Mouse (Mus musculus): ENCODE measurements around the gene Ttyh3. TPM values are rescaled to one million over a fixed set of nuclear protein-coding genes. Genes with fewer than 3 reads are reported as not detected.

The Ttyh3 gene
- total and polyA plus RNA-seq, 3 experiments, result 5.9 to 35.7 TPM; not detected in 1

GRCm38 (mm10) chr5:140634798-140635722 is 13.8 kb downstream of the Ttyh3 start:
- no peak for DNase-seq (ENCODE audit: low read depth, low spot score)
- no peaks in the 10 kb centered on the region for H3K36me3 ChIP-seq (ENCODE audit: control insufficient read depth in 1 of 2, insufficient read depth in 2 of 2, low read length in 2 of 2)

GRCm38 (mm10) chr5:140633432-140633831 is 15.4 kb downstream of the Ttyh3 start:
- no peak overlapping the region for H3K9ac ChIP-seq (ENCODE audit: control insufficient read depth, low read depth, low read length, poor library complexity, severe bottlenecking)
- H3K27ac ChIP-seq (ENCODE audit: control insufficient read depth, low read depth, low read length), result no peak overlapping the region
- H3K79me2 ChIP-seq (ENCODE audit: control insufficient read depth, insufficient read depth, low read length, poor library complexity), result no peaks in the 10 kb centered on the region
- no peaks in the 10 kb centered on the region for H3K27me3 ChIP-seq (ENCODE audit: control insufficient read depth in 1 of 2, insufficient read depth in 2 of 2, low read length in 2 of 2)
- DNase-seq (ENCODE audit: low read depth, low spot score), result no peak
- H3K36me3 ChIP-seq (ENCODE audit: control insufficient read depth in 1 of 2, insufficient read depth in 2 of 2, low read length in 2 of 2), result no peaks in the 10 kb centered on the region
- H3K4me1 ChIP-seq (ENCODE audit: control insufficient read depth in 1 of 2, insufficient read depth in 2 of 2, low read length in 2 of 2), result no peaks in the 10 kb centered on the region
- H3K9me3 ChIP-seq (replicated peaks; ENCODE audit: insufficient read depth, low read length), result no peaks in the 10 kb centered on the region
- no peak for TF ChIP-seq JUND (IDR thresholded peaks at IDR 0.05; ENCODE audit: low read depth, low read length)
- H3K4me3 ChIP-seq (ENCODE audit: control insufficient read depth in 1 of 2, insufficient read depth in 1 of 2, low read depth in 2 of 2, low read length in 2 of 2), result no peak overlapping the region

More at GRCm38 (mm10) chr5:140634798-140635722, 13.8 kb downstream of the Ttyh3 start:
- Histone ChIP-seq H3K4me3 (ENCODE audit: control insufficient read depth in 1 of 2, insufficient read depth in 1 of 2, low read depth in 2 of 2, low read length in 2 of 2) (no peak overlapping the region), H3K27ac (ENCODE audit: control insufficient read depth, low read depth, low read length) (no peak overlapping the region), H3K79me2 (ENCODE audit: control insufficient read depth, insufficient read depth, low read length, poor library complexity) (no peaks in the 10 kb centered on the region), H3K9me3 (replicated peaks; ENCODE audit: insufficient read depth, low read length) (no peaks in the 10 kb centered on the region), H3K27me3 (ENCODE audit: control insufficient read depth in 1 of 2, insufficient read depth in 2 of 2, low read length in 2 of 2) (no peaks in the 10 kb centered on the region), H3K9ac (ENCODE audit: control insufficient read depth, low read depth, low read length, poor library complexity, severe bottlenecking) (no peak overlapping the region), H3K4me1 (ENCODE audit: control insufficient read depth in 1 of 2, insufficient read depth in 2 of 2, low read length in 2 of 2) (no peaks in the 10 kb centered on the region)
- no peak for TF ChIP-seq SMC3 (IDR thresholded peaks at IDR 0.05; ENCODE audit: low read depth, low read length)
- TF ChIP-seq ZKSCAN1 (IDR thresholded peaks at IDR 0.05; ENCODE audit: low read depth, low read length), result no peak
- no peak for TF ChIP-seq KAT2A (conservative IDR thresholded peaks at IDR 0.05; ENCODE audit: low read depth, low read length)
- TF ChIP-seq ZNF384 (IDR thresholded peaks at IDR 0.05; ENCODE audit: low read depth, low read length), result no peak
- no peak for TF ChIP-seq CTCF (IDR thresholded peaks at IDR 0.05 in 2 of 3, conservative IDR thresholded peaks at IDR 0.05 in 1 of 3; ENCODE audit: control insufficient read depth in 1 of 3, insufficient read depth in 1 of 3, low read depth in 2 of 3, low read length in 3 of 3, poor library complexity in 1 of 3, severe bottlenecking in 1 of 3)
- TF ChIP-seq ZMIZ1 (IDR thresholded peaks at IDR 0.05; ENCODE audit: low read depth, low read length), result no peak
- TF ChIP-seq CHD2 (IDR thresholded peaks at IDR 0.05; ENCODE audit: low read length), result no peak
- TF ChIP-seq HCFC1 (IDR thresholded peaks at IDR 0.05; ENCODE audit: low read depth, low read length), result no peak
- TF ChIP-seq POLR2AphosphoS5 (IDR thresholded peaks at IDR 0.05; ENCODE audit: borderline replicate concordance, low read depth, low read length), result no peak
- TF ChIP-seq MAFK (IDR thresholded peaks at IDR 0.05; ENCODE audit: borderline replicate concordance, low read depth, low read length), result no peak
- no peak for TF ChIP-seq RCOR1 (IDR thresholded peaks at IDR 0.05; ENCODE audit: low read depth, low read length)
- no peak for TF ChIP-seq USF2 (IDR thresholded peaks at IDR 0.05; ENCODE audit: borderline replicate concordance in 1 of 2, insufficient read depth in 1 of 2, low read depth in 1 of 2, low read length in 2 of 2)
- TF ChIP-seq BHLHE40 (IDR thresholded peaks at IDR 0.05; ENCODE audit: borderline replicate concordance, low read depth, low read length), result no peak
- no peak for TF ChIP-seq ETS1 (IDR thresholded peaks at IDR 0.05; ENCODE audit: low read depth, low read length)
- TF ChIP-seq POLR2AphosphoS2 (IDR thresholded peaks at IDR 0.05; ENCODE audit: low read length), result no peak
- TF ChIP-seq MAZ (IDR thresholded peaks at IDR 0.05; ENCODE audit: low read depth, low read length), result no peak
